In genomic region chr13:30085005-30085404, GRCm38 (mm10) we compare ENCODE assay signal across 8 mouse cellular contexts. TPM values are rescaled to one million over a fixed set of nuclear protein-coding genes. Genes with fewer than 3 reads are reported as not detected.
DNase-seq lines count a peak whose midpoint lies in the region; ATAC-seq lines count a peak whose summit lies in the region.

No protein-coding gene starts in this region.

- peak; percentile 85 to 87 for DNase-seq in B cell, adult 2 months
- peak; percentile 94 for DNase-seq in brain, adult 2 months (ENCODE audit: low read depth, low spot score)
- peak; percentile 11 to 52 for DNase-seq in monocyte, adult 2 months (ENCODE audit: low read depth in 1 of 2, low spot score in 2 of 2)
- DNase-seq in spleen, postnatal 14 days (ENCODE audit: low spot score in 2 of 2): peak; percentile 70 to 81

- H3K36me3 ChIP-seq in erythroblast, embryonic 14.5 days (ENCODE audit: control insufficient read depth): no peaks in the 10 kb centered on the region
- no peaks in the 10 kb centered on the region for H3K36me3 ChIP-seq in heart, embryonic 11.5 days (ENCODE audit: control insufficient read depth, insufficient read depth, low read length)
- no peaks in the 10 kb centered on the region for H3K36me3 ChIP-seq in kidney, embryonic 15.5 days
- no peaks in the 10 kb centered on the region for H3K36me3 ChIP-seq in limb, embryonic 15.5 days

- peak overlapping the region; percentile 11 for H3K4me2 ChIP-seq in heart, embryonic 11.5 days
- peak overlapping the region; percentile 23; the same call in 1 of the 2 replicates for H3K4me2 ChIP-seq in kidney, embryonic 15.5 days
- H3K4me2 ChIP-seq in limb, embryonic 15.5 days: peak overlapping the region; percentile 22; the same call in 1 of the 2 replicates

- no peaks in the 10 kb centered on the region; the same call in 1 of the 2 replicates for H3K9me3 ChIP-seq in erythroblast, embryonic 14.5 days (ENCODE audit: control insufficient read depth, low read length)
- H3K9me3 ChIP-seq in heart, embryonic 11.5 days (replicated peaks; ENCODE audit: control insufficient read depth, low read length): no peaks in the 10 kb centered on the region; the same call in 1 of the 2 replicates
- no peaks in the 10 kb centered on the region for H3K9me3 ChIP-seq in kidney, embryonic 15.5 days (replicated peaks)
- H3K9me3 ChIP-seq in limb, embryonic 15.5 days: no peaks in the 10 kb centered on the region

- no peak overlapping the region for H3K27ac ChIP-seq in heart, embryonic 11.5 days (ENCODE audit: low read depth, low read length)
- no peak overlapping the region for H3K27ac ChIP-seq in kidney, embryonic 15.5 days
- H3K27ac ChIP-seq in limb, embryonic 15.5 days: no peak overlapping the region

- H3K27me3 ChIP-seq in erythroblast, embryonic 14.5 days (ENCODE audit: control insufficient read depth): peaks cover 9% of the 10 kb centered on the region
- no peaks in the 10 kb centered on the region for H3K27me3 ChIP-seq in heart, embryonic 11.5 days (ENCODE audit: control insufficient read depth, insufficient read depth, low read length)
- no peaks in the 10 kb centered on the region for H3K27me3 ChIP-seq in kidney, embryonic 15.5 days
- no peaks in the 10 kb centered on the region for H3K27me3 ChIP-seq in limb, embryonic 15.5 days

- peak; percentile 81 for ATAC-seq in heart, embryonic 11.5 days (replicated peaks; ENCODE audit: insufficient number of reproducible peaks, low FRiP score, low TSS enrichment)
- ATAC-seq in kidney, embryonic 15.5 days (replicated peaks; ENCODE audit: low FRiP score): peak; percentile 74; the same call in 1 of the 2 replicates
- ATAC-seq in limb, embryonic 15.5 days (ENCODE audit: insufficient number of reproducible peaks, low FRiP score, low TSS enrichment, low read depth): no peak

- WGBS in heart, embryonic 11.5 days (ENCODE audit: insufficient replicate concordance): under 1% methylated on average over 10 of the region's 10 CpGs
- WGBS in kidney, embryonic 15.5 days: 2% methylated on average over 10 of the region's 10 CpGs
- 1% methylated on average over 10 of the region's 10 CpGs for WGBS in limb, embryonic 15.5 days

- peak overlapping the region; percentile 56 for H3K4me3 ChIP-seq in erythroblast, embryonic 14.5 days (replicated peaks)
- H3K4me3 ChIP-seq in heart, embryonic 11.5 days (ENCODE audit: low read depth, low read length): no peak overlapping the region
- H3K4me3 ChIP-seq in kidney, embryonic 15.5 days (replicated peaks): no peak overlapping the region
- H3K4me3 ChIP-seq in limb, embryonic 15.5 days: no peak overlapping the region

- H3K4me1 ChIP-seq in erythroblast, embryonic 14.5 days (ENCODE audit: control insufficient read depth): peaks cover 26% of the 10 kb centered on the region
- H3K4me1 ChIP-seq in heart, embryonic 11.5 days (ENCODE audit: control insufficient read depth, insufficient read depth, low read length): peaks cover 11% of the 10 kb centered on the region
- H3K4me1 ChIP-seq in kidney, embryonic 15.5 days: peaks cover 8% of the 10 kb centered on the region; the same call in 1 of the 2 replicates
- H3K4me1 ChIP-seq in limb, embryonic 15.5 days: no peaks in the 10 kb centered on the region; the same call in 1 of the 2 replicates

- no peak overlapping the region for H3K9ac ChIP-seq in heart, embryonic 11.5 days (ENCODE audit: low read depth, low read length)
- H3K9ac ChIP-seq in kidney, embryonic 15.5 days: no peak overlapping the region
- H3K9ac ChIP-seq in limb, embryonic 15.5 days: no peak overlapping the region

RNA-seq across cellular contexts. Expression of gene Mboat1, which starts 51.3 kb away (rescaled TPM):
- not detected in 2 replicates for polyA plus RNA-seq in erythroblast, embryonic 14.5 days (2012)
- 2.5 TPM in 2 replicates for polyA plus RNA-seq in heart, embryonic 11.5 days (2014; fragmentation: Nextera tagmentation; extraction: Ambion mirVana)
- polyA plus RNA-seq in kidney, embryonic 15.5 days (2015; fragmentation: Nextera tagmentation; extraction: Ambion mirVana): 26.2 and 30.7 TPM in 2 replicates
- 16.7 and 17.7 TPM in 2 replicates for polyA plus RNA-seq in limb, embryonic 15.5 days (2015; fragmentation: Nextera tagmentation; extraction: Ambion mirVana)

Comparison
In these comparisons a context has a peak if more than half of its experiments do, and no peak if none do; other contexts are left out.
1. DNase-seq: peak in every context shown above with its lines; median percentile 94 in brain, adult 2 months; 86 in B cell, adult 2 months; 76 in spleen, postnatal 14 days; 32 in monocyte, adult 2 months.